16 mouse cellular contexts compared by ENCODE assay signal in the genomic region with DNA sequence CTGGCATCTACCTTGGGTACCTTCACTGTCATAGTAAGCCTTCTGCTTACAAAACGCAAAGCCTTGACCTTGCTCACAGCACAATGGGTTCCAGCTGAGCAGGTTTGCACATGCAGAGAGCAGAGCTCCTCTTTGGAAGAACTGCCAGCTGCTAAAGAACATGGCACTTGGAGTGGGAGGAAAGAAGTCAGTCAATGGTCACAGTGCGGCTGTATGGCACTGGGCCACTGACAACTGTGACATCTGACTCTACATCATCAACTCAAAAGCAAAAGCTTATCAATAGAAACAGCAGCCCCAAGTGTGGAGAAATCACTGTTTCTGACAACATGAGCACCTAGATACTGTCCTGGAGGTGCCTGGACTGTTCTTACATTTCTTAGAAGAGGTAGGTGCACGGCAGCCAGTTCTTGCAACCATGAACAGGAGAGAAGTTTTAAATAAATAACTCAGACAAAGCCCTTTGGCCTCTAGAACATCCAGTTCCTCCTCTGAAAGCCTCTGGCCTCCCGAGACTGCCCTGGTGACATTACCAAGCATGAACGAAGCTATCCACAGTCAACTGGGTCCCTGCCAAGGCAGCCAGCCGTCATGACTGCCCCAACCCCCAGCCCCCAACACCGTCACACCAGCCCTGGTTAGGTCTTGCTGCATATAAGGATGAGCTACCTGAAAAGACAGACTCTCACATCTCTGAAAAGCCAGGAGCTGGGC. TPM values are rescaled to one million over a fixed set of nuclear protein-coding genes. Genes with fewer than 3 reads are reported as not detected.
DNase-seq lines count a peak whose midpoint lies in the region; TF ChIP-seq lines count a peak whose summit lies in the region.
"Had no signal": no experiment of that assay in that cellular context is flagged by ENCODE, and none has a peak within 500 bp of the region (broad histone marks: within the 10 kb centered on the region; RNA-seq: fewer than 3 reads in every experiment).

No protein-coding gene starts in this region.

- peak; percentile 46 for DNase-seq in left cerebral cortex, postnatal 4 days
- DNase-seq in left cerebral cortex, adult 18-20 months (ENCODE audit: low spot score in 2 of 2) = no peak
- DNase-seq in adrenal gland, postnatal 25 days = peak; percentile 49
- DNase-seq in heart, postnatal 10 days = peak; percentile 59 to 77
- peak; percentile 49 to 62 for DNase-seq in kidney, postnatal 4 days
- no peak for DNase-seq in retina, postnatal 1 day
- DNase-seq in layer of hippocampus, postnatal 25 days (ENCODE audit: extremely low spot score in 1 of 2, low spot score in 1 of 2) = no peak
- no peak for DNase-seq in thymus, adult 2 months
- DNase-seq: cerebellum, adult 11 months; forebrain, postnatal 0 days; liver; right cerebral cortex, postnatal 14 days had no signal

- no peak for TF ChIP-seq CTCF in thymus, adult 2 months (IDR thresholded peaks at IDR 0.05; ENCODE audit: borderline replicate concordance, control insufficient read depth, extremely low read depth, insufficient read depth, low read length, poor library complexity)

- H3K36me3 ChIP-seq in thymus, adult 2 months (ENCODE audit: control insufficient read depth, insufficient read depth, low read length) = no peaks in the 10 kb centered on the region
- H3K36me3 ChIP-seq: hindbrain, embryonic 12.5 days; neural tube, embryonic 12.5 days had no signal

- intact Hi-C loops in left cerebral cortex, postnatal 4 days (cut with DNase I) = loop anchor here (10.0 kb wide), 1 partner anchor 66 kb away; no protein-coding TSS in a partner anchor
- intact Hi-C loops in heart, postnatal 10 days (cut with DNase I) = loop anchor here (5.0 kb wide), 1 partner anchor 43 kb away; no protein-coding TSS in a partner anchor

- H3K27me3 ChIP-seq in thymus, adult 2 months (ENCODE audit: control insufficient read depth, insufficient read depth, low read length) = no peaks in the 10 kb centered on the region
- H3K27me3 ChIP-seq: hindbrain, embryonic 12.5 days; neural tube, embryonic 12.5 days had no signal

- WGBS in thymus, adult 2 months = 38% methylated on average over 7 of the region's 7 CpGs

- no peak for TF ChIP-seq POLR2A in thymus, adult 2 months (IDR thresholded peaks at IDR 0.05; ENCODE audit: control insufficient read depth, extremely low read depth, insufficient read depth, low read length, poor library complexity)

- no peak overlapping the region for H3K4me3 ChIP-seq in thymus, adult 2 months (ENCODE audit: control insufficient read depth, insufficient read depth, low read length)
- H3K4me3 ChIP-seq: hindbrain, embryonic 12.5 days; layer of hippocampus, adult 2 months; neural tube, embryonic 12.5 days had no signal

- no peaks in the 10 kb centered on the region for H3K4me1 ChIP-seq in thymus, adult 2 months (replicated peaks; ENCODE audit: control insufficient read depth, insufficient read depth, low read length)
- H3K4me1 ChIP-seq: hindbrain, embryonic 12.5 days; neural tube, embryonic 12.5 days had no signal

- no peak overlapping the region for H3K27ac ChIP-seq in thymus, adult 2 months (ENCODE audit: control insufficient read depth, insufficient read depth, low read length)
- H3K27ac ChIP-seq: hindbrain, embryonic 12.5 days; layer of hippocampus, adult 2 months; neural tube, embryonic 12.5 days had no signal

RNA-seq across cellular contexts. Expression of a gene that starts 19.5 kb away (rescaled TPM):
- total RNA-seq in left cerebral cortex, postnatal 4 days (2021) = 10 to 100 TPM; 16.7 to 19.5 TPM
- 10 to 100 TPM; 23.3 to 30.5 TPM for total RNA-seq in left cerebral cortex, adult 18-20 months (2021)
- 53.1 and 72.2 TPM in 2 replicates for total RNA-seq in adrenal gland, postnatal 25 days (2021)
- total RNA-seq in heart, postnatal 10 days (2021) = 100 to 1,000 TPM in 1 of 2 experiments, 10 to 100 TPM in 1; 65.1 to 106 TPM
- 10 to 100 TPM; 22.8 to 24.0 TPM for total RNA-seq in layer of hippocampus, postnatal 25 days (2021)
- polyA plus RNA-seq in thymus, adult 2 months (2012; rRNA removed) = 24.2 and 24.3 TPM in 2 replicates

RNA-seq across cellular contexts. Expression of a gene that starts 22.9 kb away (rescaled TPM):
- total RNA-seq in left cerebral cortex, postnatal 4 days (2021) = 10 to 100 TPM; 11.5 to 12.5 TPM
- total RNA-seq in left cerebral cortex, adult 18-20 months (2021) = 100 to 1,000 TPM; 120 to 126 TPM
- total RNA-seq in adrenal gland, postnatal 25 days (2021) = 0.43 and 0.57 TPM in 2 replicates
- 1 to 10 TPM; 3.5 to 5.6 TPM for total RNA-seq in heart, postnatal 10 days (2021)
- total RNA-seq in layer of hippocampus, postnatal 25 days (2021) = 100 to 1,000 TPM; 217 to 233 TPM
- 0.36 and 3.0 TPM in 2 replicates for polyA plus RNA-seq in thymus, adult 2 months (2012; rRNA removed)
- polyA plus RNA-seq: stomach, embryonic 16.5 days had no signal

Comparison
In these comparisons a context has a peak if more than half of its experiments do, and no peak if none do; other contexts are left out.
1. DNase-seq: peak in left cerebral cortex, postnatal 4 days (single experiment), adrenal gland, postnatal 25 days (single experiment), heart, postnatal 10 days (2 of 2) and kidney, postnatal 4 days (2 of 2); none in left cerebral cortex, adult 18-20 months (0 of 2), retina, postnatal 1 day (single experiment), layer of hippocampus, postnatal 25 days (0 of 2) and thymus, adult 2 months (single experiment).
2. RNA of a gene that starts 22.9 kb away (total RNA-seq): 217 to 233 TPM in layer of hippocampus, postnatal 25 days and 120 to 126 TPM in left cerebral cortex, adult 18-20 months; 11.5 to 12.5 TPM in left cerebral cortex, postnatal 4 days, 3.5 to 5.6 TPM in heart, postnatal 10 days and 0.43 to 0.57 TPM in adrenal gland, postnatal 25 days; every median in the first group is over 4 times any median in the second.